Mouse (Mus musculus): ENCODE data around the gene Dand5.

Dand5 gene

DNA sequence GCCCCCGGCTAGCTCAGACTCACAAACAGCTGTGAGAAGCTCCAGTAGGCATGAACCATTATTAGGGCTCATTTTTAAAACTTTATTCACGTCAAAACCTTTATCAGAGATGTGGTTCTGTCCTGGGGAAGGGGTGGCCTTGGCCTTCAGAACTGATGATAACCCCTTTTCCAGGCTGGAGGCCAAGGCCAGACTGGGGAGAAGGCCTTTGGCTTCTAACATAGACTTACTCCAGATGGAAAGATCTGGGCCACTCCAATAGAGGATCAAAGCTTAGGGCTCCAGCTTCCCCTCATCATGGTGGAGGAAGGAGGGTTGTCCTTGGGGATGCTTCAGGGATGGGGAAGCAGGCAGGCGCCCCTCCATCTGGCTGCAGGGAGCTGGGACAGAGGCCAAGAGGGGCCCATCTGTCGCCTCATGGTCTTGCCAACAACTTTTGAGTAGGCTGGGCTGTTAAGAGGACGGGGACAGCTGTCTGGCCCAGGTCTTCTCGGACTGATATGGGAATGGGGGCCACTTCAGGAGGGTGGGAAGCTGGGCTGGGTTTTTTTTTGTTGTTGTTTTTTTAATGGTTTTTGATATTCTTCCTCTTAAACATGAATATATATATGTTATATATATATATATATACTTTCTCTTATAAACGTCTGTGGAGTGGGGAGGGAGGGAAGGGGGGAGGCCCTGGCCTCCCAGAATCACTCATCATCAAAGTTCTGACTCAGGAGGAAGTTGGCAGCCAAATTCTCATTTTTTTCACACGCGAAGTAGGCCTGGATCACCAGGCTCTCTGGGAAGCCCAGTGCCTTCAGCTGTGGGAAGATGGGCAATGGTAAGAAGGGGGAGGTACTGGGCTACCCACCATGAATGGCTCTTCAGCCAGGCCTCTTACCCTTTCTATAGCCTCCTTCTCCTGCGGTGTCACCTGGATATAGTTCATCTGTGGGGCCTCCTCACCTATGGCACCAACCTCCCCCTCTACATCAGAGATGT, 12.5 kb upstream of the Dand5 start:
- CTCF ChIA-PET = interaction anchor here (0.5 kb wide), 1 partner anchor 12 kb away, joined by 4 read pairs; no protein-coding TSS in a partner anchor

DNA sequence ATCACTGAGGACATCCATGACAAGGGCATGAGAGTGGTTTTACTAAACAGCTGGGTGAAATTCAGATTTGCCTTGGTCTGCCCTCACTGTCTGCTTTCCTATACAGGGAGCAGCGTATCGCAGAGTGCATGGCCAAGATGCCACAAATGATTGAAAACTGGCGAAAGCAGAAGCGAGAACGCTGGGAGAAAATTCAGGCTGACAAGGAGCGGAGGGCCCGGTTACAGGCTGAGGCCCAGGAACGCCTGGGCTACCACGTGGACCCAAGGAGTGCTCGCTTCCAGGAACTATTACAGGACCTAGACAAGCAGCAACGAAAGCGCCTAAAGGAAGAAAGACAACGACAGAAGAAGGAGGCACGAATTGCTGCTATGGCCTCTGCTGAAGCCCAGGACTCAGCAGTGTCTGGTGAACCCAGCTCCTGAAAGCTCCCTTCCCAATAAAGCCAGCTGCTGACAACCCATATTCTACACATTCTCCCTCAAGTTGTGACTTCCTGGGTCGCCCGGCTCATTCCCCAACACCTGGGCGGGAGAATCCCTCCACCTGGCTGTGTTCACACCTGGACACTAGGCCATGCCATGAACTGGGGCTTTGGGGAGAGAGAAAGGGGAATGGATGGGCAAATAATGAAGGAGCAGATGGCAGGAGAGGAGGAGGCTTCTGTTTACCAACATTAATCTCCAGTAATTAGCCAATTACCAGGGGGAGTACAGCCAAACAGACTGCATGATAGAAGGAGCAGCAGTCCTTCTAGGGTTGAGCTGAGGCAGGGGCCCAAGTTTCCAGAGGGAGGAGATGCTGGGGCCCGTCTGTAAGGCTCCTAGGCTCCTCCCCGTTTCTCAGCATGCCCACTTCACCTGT, 11.6 kb upstream of the Dand5 start:
- CTCF ChIA-PET = no interaction called here

DNA sequence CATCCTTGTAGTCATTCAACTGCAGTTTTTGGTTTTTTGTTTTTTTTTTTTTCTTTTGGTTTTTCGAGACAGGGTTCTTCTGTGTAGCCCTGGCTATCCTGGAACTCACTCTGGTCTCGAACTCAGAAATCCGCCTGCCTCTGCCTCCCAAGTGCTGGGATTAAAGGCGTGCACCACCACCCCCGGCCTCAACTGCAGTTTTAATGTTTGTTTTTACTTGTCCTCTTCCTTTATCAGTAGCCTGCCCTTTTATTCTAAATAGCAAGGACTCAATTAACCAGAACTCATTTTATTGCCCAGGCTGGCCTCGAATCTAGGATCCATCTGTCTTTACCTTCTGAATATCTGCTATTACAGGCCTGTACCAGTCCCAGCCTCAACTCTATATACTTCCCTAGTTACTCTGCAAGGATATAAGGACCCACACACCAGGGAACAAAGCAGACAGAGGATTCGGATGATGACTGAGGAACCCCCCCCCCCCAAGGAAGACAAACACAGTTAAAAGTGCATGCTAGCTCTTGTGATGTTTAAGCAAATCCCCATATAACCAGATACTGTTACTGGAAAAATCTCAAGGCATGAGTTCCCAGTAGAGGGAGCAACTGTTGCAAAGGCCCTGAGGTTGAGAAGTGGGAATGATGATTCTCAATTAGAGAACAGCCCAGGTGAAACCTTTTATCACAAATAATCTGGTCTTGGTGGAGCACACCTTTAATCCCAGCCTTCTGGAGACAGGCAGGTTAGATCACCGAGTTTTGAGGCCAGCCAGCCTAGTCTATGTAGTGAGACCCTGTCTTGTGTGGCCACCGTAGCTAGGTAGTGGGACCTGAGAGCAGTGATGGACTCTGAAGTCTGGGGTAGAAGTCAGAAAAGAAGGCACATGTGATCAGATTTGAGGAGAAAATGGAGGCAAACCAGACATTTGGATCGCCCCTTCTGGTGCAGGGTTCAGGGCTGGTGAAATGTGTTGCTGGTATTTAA, 10.4 kb upstream of the Dand5 start:
- CTCF ChIA-PET = interaction anchor here (0.6 to 0.7 kb wide), 2 partner anchors 12 to 108 kb away, joined by 3 to 5 read pairs; no protein-coding TSS in a partner anchor

DNA sequence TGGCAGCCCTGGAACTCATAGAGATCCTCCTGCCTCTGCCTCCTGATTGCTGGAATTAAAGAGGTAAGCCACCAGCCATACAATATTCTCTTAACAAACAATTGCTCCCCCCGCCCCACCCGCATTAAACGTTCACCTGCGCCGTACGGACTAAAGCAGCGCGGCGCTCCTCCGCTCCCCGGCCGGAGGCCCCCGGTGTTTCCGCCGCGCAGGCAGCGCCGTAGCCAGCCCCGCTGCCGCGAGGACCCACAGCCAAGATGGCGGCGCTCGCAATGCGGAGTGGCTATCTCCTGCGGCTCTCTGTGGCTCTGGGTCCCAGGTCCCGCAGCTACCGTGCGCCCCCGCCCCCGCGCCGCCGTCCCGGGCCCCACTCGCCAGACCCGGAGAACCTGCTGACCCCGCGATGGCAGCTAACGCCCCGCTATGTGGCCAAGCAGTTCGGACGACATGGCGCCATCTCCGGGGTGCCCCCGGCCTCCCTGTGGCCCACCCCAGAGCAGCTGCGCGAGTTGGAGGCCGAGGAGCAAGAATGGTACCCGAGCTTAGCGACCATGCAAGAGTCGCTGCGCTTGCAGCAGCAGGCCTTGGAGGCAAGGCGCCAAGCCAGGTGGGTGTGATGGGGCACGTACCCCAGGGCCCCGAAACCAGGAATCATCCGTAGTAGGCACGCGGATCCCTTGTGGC, 9.6 kb upstream of the Dand5 start:
- CTCF ChIA-PET = interaction anchor here (0.7 kb wide), 1 partner anchor 107 kb away, joined by 5 read pairs; no protein-coding TSS in a partner anchor

DNA sequence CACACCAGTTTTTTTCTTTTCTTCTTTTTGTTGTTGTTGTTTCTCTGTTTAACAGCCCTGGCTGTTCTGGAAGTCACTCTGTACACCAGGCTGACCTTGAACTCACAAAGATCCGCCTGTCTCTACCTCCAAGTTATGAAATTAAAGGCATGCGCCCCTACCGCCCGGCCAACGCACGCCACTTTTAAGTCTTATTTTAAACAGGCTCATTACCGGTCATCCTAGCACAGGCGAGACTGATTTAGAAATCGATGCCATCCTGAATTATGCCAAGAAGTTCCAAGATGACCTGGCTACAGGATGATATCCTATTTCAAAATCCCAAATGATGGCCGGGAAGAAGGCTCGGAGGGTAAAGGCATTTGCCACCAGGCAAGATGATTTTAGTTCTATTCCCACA, 8.9 kb upstream of the Dand5 start, which contains the start of gene Gadd45gip1:
Gene Gadd45gip1 (plus strand): TSS at position 33 of the 400 bp plus-strand sequence.
- CTCF ChIA-PET = no interaction called here

DNA sequence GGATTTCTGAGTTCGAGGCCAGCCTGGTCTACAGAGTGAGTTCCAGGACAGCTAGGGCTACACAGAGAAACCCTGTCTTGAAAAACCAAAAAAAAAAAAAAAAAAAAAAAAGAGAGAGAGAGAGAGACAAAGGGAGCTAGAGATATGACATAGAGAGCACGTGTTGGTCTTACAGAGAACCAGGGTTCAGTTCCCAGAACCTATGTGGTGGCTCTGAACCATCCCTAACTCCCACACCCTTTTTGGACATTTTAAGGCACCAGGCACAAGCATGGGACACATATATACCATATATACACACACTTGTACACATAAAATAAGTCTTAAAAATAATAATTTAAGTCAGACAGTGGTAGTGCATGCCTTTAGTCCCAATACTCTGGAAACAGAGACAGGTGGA, 3.9 kb upstream of the Dand5 start:
- CTCF ChIA-PET = interaction anchor here (0.6 kb wide), 1 partner anchor 123 kb away, joined by 3 read pairs; no protein-coding TSS in a partner anchor

DNA sequence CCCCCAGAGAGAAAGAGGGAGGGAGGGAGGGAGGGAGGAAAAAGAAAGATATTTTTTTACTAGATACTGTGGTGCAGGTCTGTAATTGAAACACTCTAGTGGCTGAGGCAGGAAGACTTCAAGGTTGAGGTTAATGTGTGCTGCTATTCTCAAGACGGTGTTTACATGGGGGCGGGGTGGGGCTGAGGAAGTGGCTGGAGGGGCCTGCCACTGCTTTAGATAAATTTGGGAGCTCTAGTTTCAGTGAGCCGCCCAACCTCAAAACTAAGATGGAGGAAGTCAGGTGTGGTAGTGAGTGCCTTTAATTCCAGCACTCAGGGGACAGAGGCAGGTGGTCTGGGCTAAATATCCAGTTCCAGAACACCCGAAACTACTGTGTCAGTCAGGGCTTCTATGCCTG, 3.0 kb upstream of the Dand5 start:
- CTCF ChIA-PET = interaction anchor here (0.9 to 1.9 kb wide), 2 partner anchors 10 to 12 kb away, joined by 6 to 7 read pairs; no protein-coding TSS in a partner anchor

DNA sequence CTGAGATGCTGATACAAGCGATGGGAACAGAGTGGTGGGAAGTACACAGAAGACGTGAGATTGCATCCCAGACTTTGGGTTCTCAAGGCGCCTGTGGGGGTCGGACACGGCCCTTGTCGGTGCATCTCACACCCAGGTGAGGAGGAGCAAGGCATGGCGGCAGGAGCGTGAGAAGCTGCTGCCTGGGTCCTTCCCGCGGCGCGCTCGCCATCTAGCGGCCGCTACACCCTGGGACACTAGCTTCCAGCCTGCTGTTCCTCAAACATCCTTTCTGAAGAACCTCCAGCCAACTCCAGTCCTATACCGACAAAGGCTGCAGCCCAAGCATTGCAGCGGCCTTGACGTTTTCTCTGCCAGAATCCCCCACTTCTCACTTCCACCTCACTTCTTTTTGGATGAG, 1.0 kb upstream of the Dand5 start:
- CTCF ChIA-PET = interaction anchor here (0.6 kb wide), 1 partner anchor 12 kb away, joined by 4 read pairs; no protein-coding TSS in a partner anchor

DNA sequence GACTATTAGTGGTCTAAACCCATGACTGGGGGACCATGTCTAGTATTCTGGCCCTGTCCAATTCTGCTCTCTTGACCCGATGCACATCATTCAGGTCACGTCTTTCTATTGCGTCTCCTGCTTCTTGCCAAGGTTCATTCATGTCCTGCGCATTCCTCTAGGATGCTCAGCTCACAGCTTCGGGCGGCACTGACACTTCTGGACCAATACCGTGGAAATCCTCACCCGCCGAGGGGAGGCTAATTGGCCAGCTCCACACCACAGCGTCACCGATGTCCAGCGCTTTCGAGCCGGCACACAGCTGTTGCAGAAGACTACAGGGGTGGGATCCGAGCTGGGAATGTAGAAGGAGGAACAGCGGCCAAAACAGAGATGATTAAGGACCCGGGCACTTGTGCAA, 6.5 kb downstream of the Dand5 start:
- CTCF ChIA-PET = interaction anchor here (1.6 kb wide), 1 partner anchor 9 kb away, joined by 7 read pairs; no protein-coding TSS in a partner anchor

DNA sequence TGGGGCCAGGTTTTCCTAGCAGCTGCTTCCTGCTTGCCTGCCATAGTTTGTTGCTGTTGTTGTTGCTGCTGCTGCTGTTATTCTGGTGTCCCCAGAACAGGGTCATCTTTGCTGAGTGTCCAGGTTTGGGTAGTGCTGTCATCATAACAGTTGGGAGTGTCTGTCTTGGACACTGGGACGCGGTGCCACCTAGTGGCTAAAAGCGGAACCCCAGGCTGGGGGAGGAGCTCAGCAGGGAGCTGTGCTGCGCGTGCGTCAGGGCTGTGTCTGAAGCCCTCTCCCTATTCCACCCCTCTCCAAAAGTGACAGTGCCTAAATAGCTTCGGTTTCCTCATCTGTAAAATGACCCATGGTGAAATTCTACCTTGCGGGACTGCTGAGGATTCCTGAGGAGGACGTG, 7.1 kb downstream of the Dand5 start:
- CTCF ChIA-PET = interaction anchor here (0.6 to 1.6 kb wide), 7 partner anchors 10 to 155 kb away, joined by 3 to 16 read pairs (median 5); no protein-coding TSS in a partner anchor

DNA sequence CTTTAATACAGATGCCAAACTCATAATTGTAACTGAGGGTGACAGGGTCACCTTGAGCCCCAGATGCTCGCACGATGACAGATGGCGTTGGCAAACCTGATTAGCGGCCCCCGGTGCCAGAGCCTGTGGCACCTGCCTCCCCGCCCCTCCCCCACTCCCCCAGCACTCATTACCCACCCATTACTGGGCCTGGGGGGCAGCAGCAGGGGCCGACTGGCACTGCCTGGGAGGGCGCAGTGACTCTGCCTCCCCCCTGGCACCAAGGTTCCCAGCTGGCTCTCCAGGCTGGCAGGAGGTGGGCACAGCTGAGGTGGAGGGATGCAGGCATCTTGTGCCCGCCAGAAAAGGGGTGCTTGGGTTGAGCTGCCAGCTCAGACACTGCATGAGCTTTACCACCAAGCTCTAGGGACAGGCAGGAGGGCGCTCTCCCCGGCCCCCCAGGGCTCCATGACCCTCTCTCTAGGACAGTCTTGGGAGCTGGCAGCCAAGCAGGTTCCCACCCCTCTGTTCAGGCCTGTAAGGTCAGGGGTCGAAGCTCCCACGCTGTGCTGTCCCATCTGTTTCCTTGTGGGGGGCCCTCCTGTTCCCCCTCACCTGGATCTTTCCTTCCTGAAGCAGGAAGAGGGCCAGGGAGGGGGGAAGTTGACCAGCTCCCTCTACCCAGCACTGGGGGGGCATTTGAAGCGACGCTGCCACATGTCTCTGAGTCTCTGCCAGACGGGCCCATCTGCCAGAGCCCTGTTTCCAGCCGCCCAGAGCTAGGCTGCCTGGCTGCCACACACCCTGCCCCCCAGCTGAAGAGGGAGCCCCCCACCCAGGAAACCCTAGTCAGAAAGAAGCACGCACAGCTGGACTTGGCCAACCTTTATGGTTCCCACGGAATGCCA, 7.8 kb downstream of the Dand5 start:
- CTCF ChIA-PET = interaction anchor here (0.6 to 1.6 kb wide), 8 partner anchors 10 to 154 kb away, joined by 3 to 16 read pairs (median 6); no protein-coding TSS in a partner anchor

DNA sequence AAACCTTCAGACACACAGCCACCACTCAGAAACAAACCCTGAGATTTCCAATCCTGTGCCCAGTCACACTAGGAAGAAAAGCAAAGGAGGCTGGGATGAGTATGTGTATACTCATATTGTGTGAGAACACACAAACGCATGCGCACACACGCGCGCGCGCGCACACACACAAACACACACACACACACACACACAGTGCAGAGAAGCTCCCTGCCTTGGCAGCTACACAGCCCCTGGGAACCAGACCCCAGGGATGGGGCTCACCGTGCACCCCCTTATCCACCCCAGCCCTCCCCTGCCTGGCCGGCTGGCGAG, 8.4 kb downstream of the Dand5 start:
- CTCF ChIA-PET = interaction anchor here (1.3 to 1.5 kb wide), 2 partner anchors 13 to 55 kb away, joined by 5 to 7 read pairs; no protein-coding TSS in a partner anchor

DNA sequence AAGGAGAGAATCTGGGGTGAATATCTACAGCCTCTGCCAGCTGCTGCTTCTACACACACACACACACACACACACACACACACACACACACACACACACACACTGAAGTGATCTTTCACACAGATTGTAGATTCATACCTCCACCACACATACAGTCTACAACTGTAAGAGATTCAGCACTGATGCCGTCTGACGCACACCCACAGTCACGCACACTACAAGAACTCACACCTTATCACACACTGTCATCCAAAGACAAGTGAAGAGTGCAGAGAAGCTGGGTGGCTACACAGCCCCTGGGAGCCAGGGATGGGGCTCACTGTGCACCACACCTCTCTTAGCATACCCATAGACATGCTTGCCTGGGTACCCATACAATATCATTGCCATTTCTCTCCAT, 8.8 kb downstream of the Dand5 start:
- CTCF ChIA-PET = interaction anchor here (0.6 to 1.9 kb wide), 5 partner anchors 11 to 187 kb away, joined by 4 to 16 read pairs (median 6); no protein-coding TSS in a partner anchor

DNA sequence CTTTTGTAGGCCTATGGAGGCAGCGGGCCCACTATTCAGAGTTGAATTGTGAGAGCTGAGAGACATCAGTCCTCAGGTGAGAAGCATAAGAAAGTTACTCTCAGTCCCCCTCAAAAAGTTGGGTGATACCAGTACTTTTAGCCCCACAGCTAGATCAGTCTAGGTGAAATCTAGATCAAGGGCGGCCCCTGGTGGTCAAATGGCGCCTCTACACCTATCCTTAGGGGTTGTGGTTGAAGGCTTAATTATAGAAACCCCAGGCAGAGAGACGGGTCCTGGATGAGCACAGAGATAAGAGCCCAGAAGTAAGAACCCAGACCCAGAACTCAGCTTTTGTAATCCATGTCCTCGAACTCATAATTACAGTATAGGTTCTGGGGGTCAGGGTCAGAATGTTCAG, 9.6 kb downstream of the Dand5 start:
- CTCF ChIA-PET = interaction anchor here (0.6 to 1.9 kb wide), 4 partner anchors 12 to 188 kb away, joined by 4 to 16 read pairs (median 6); no protein-coding TSS in a partner anchor

DNA sequence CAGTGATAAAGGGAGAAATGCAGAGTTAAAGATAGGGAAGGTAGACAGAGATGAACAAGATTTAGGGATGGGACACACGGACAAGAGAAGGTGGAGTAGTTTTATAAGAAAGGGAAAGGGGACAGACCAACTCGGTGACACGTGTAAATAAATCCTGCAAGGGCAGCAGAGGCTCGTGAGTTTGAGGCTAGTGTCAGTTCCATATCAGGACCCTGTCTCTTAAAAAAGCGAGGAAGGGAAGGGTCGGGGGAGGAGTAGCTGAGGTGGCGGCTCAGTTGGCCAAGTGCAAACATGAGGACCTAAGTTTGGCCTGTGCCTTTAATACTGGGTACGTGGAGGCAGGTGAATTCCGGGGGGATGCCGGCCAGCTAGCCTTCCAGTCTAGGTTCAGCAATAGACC, 11.3 kb downstream of the Dand5 start:
- CTCF ChIA-PET = interaction anchor here (0.6 to 0.7 kb wide), 2 partner anchors 172 to 826 kb away, joined by 3 to 5 read pairs; no protein-coding TSS in a partner anchor

DNA sequence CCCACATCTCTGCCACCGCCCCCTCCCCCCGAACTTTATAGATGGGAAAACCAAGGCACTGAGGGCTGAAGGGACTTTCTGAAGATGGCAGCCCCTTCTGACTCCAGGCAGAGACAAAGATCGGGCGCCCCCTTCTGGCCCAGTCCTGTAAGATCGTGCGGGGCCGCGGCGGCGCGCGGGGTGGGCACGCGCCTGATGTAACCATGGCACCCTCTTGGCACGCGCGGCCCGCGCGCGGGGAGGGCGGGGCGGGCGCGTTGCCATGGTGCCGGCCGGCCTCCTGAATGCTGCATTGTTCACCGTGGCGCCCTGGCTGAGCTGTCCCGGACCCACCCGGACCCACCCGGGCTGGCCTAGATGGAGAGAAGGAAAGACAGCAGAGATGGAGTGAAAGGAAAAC, 11.7 kb downstream of the Dand5 start:
- CTCF ChIA-PET = interaction anchor here (0.5 kb wide), 1 partner anchor 760 kb away, joined by 3 read pairs; no protein-coding TSS in a partner anchor

DNA sequence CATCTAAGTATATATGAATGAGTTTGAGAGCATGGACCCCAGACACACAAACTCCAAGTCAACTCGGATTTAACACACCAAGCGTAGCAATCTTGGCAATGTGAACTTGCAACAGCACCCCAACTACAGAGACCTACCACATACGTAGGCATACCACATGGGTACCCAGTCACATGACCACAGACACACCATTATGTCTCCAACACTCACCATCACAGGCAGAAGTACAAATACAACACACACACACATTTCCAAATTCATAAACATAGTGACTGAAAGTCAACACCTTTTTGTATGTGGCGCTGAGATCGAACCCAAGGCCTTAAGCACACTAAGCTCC, 12.7 kb downstream of the Dand5 start:
- CTCF ChIA-PET = interaction anchor here (1.0 kb wide), 1 partner anchor 101 kb away, joined by 5 read pairs; no protein-coding TSS in a partner anchor
